Mouse (Mus musculus) brain, embryonic 14.5 days (tissue): ENCODE data around the gene Ezh1.

ENCODE experiments used
- CTCF ChIP-seq: fragments of 200-500 bp; IDR thresholded peaks from 2 replicates; pipeline ENCODE4 v1.5.1; 2012; ENCODE audit warnings: inconsistent platforms, mild to moderate bottlenecking, moderate library complexity, borderline replicate concordance; ENCODE audit not compliant: insufficient read depth, insufficient read length; ENCODE audit errors: extremely low read depth
- POLR2A ChIP-seq: fragments of 200-500 bp; IDR thresholded peaks from 2 replicates; pipeline ENCODE4 v1.6.1; 2012; ENCODE audit warnings: mild to moderate bottlenecking, inconsistent platforms, borderline replicate concordance; ENCODE audit not compliant: poor library complexity, insufficient read depth, insufficient read length, severe bottlenecking; ENCODE audit errors: extremely low read depth

DNA sequence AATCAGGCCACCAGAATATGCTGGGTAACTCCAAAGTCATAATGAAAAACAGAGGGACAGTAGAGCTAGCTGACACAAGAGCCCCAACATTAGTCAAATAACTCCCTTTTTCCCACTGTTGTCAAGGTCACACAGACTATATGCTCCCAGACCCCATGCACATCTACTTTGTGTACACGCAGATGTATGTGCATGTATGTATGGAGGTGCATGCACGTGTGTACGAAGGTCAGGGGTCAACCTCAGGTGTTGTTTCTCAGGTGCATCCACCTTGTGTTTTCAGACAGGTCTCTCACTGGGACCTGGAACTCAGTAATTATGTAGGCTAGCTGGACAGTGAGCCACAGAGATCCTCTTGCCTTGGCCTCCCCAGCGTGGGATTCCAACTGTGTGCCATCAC is 40.8 kb downstream of the Ezh1 start:
- TF ChIP-seq POLR2A (no peak), CTCF (no peak)
